Mouse (Mus musculus) urinary bladder, postnatal 25 days (tissue): ENCODE measurements at regions not wholly inside any gene's neighbourhood (a gene's known extent, or its start where the extent isn't known, plus 50 kb on each side); places are given as distances from the start of the nearest gene placed in this dataset.
"Not testable (repeated sequence)": the region's sequence is repeated elsewhere in the genome, so short reads cannot be mapped to it uniquely, and the experiment has no call there.

ENCODE experiments used
- DNase-seq: peaks from one replicate; pipeline ENCODE4 v3.0.0; 2022; ENCODE audit warnings: low spot score

- no peak for DNase-seq
Measured at GRCm38 (mm10) chr12:70629371-70629770, 176.5 kb downstream of the Tmx1 start.

- DNase-seq, result no peak
Measured at GRCm38 (mm10) chr12:70631281-70631680, 178.4 kb downstream of the Tmx1 start.

GRCm38 (mm10) chr12:70633194-70633593 is 180.3 kb downstream of the Tmx1 start:
- no peak for DNase-seq

GRCm38 (mm10) chr12:70633622-70634365 is 180.9 kb downstream of the Tmx1 start:
- no peak for DNase-seq

- DNase-seq, result no peak
Measured at GRCm38 (mm10) chr12:70635997-70636396, 183.1 kb downstream of the Tmx1 start.

- DNase-seq, result no peak
Measured at GRCm38 (mm10) chr12:70640186-70640585, 185.1 kb upstream of the Frmd6 start.

GRCm38 (mm10) chr12:70644910-70645309 is 180.4 kb upstream of the Frmd6 start:
- no peak for DNase-seq

- no peak for DNase-seq
Measured at GRCm38 (mm10) chr12:70645407-70645806, 179.9 kb upstream of the Frmd6 start.

- no peak for DNase-seq
Measured at GRCm38 (mm10) chr12:70647516-70647915, 177.8 kb upstream of the Frmd6 start.

GRCm38 (mm10) chr12:70648179-70648811 is 177.0 kb upstream of the Frmd6 start:
- DNase-seq, result peak; percentile 31

GRCm38 (mm10) chr12:70648812-70649188 is 176.5 kb upstream of the Frmd6 start:
- no peak for DNase-seq

GRCm38 (mm10) chr12:70649691-70650090 is 175.6 kb upstream of the Frmd6 start:
- DNase-seq, result no peak

GRCm38 (mm10) chr12:70650470-70650869 is 174.8 kb upstream of the Frmd6 start:
- no peak for DNase-seq

GRCm38 (mm10) chr12:70652751-70653150 is 172.6 kb upstream of the Frmd6 start:
- DNase-seq, result no peak

- DNase-seq, result no peak
Measured at GRCm38 (mm10) chr12:70653971-70654370, 171.3 kb upstream of the Frmd6 start.

- DNase-seq, result peak; percentile 51
Measured at GRCm38 (mm10) chr12:70654546-70654945, 170.8 kb upstream of the Frmd6 start.

- no peak for DNase-seq
Measured at GRCm38 (mm10) chr12:70655411-70655811, 169.9 kb upstream of the Frmd6 start.

GRCm38 (mm10) chr12:70655900-70656544 is 169.3 kb upstream of the Frmd6 start:
- no peak for DNase-seq

- no peak for DNase-seq
Measured at GRCm38 (mm10) chr12:70656805-70657492, 168.4 kb upstream of the Frmd6 start.

- no peak for DNase-seq
Measured at GRCm38 (mm10) chr12:70657493-70657810, 167.9 kb upstream of the Frmd6 start.

GRCm38 (mm10) chr12:70658106-70658505 is 167.2 kb upstream of the Frmd6 start:
- DNase-seq, result no peak

GRCm38 (mm10) chr12:70660388-70660787 is 164.9 kb upstream of the Frmd6 start:
- no peak for DNase-seq

- DNase-seq, result not testable (repeated sequence)
Measured at GRCm38 (mm10) chr12:70668158-70668557, 157.2 kb upstream of the Frmd6 start.
